Mouse (Mus musculus) left cerebral cortex, adult 6 months (tissue): ENCODE results near the gene Arsa. TPM values are rescaled to one million over a fixed set of nuclear protein-coding genes. Genes with fewer than 3 reads are reported as not detected.

Experiments used
- long read RNA-seq, 2 experiments: library from polyadenylated mRNA; unstranded; transcript quantifications; one replicate each; pipeline ENCODE4 v2.0.0; 2019 to 2020
- polyA plus RNA-seq: library from polyadenylated mRNA; unstranded; fragments of <200 nt; fragmentation: Nextera tagmentation; gene quantifications from 2 replicates; pipeline ENCODE4 v1.2.3, GENCODE M21; 2021

Arsa gene
- polyA plus RNA-seq: 18.9 and 23.9 TPM in 2 replicates
- long read RNA-seq, experiment 1, partial matches to known transcripts: 56 of 66 reads
- long read RNA-seq, experiment 1, other reads (novel, unspliced or antisense): 9 of 66 reads
- long read RNA-seq, experiment 2, partial matches to known transcripts: 20 of 29 reads
- long read RNA-seq, experiment 2, other reads (novel, unspliced or antisense): 8 of 29 reads

DNA sequence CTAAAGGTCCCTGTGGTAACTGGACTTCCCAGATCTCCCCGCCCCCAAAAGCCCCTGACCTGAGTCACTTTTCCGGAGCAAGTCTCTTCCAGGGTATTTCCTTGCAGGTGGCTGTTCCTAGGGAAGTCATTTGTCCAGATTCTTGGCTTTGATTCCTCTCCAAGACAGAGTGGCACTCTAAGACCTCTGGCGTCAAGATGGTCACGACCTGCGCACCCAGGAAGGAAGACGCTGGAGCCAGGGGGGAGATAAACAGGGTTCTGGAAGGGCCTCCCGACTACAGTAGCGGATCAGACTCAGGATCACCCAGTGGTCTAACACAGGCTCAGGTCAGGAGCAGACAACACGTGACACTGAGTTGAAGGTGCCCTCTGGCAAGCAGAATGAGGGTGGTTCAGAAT, at the start of gene Arsa:
TSS of gene Arsa (minus strand) at position 335 of the 401 bp plus-strand sequence.

DNA sequence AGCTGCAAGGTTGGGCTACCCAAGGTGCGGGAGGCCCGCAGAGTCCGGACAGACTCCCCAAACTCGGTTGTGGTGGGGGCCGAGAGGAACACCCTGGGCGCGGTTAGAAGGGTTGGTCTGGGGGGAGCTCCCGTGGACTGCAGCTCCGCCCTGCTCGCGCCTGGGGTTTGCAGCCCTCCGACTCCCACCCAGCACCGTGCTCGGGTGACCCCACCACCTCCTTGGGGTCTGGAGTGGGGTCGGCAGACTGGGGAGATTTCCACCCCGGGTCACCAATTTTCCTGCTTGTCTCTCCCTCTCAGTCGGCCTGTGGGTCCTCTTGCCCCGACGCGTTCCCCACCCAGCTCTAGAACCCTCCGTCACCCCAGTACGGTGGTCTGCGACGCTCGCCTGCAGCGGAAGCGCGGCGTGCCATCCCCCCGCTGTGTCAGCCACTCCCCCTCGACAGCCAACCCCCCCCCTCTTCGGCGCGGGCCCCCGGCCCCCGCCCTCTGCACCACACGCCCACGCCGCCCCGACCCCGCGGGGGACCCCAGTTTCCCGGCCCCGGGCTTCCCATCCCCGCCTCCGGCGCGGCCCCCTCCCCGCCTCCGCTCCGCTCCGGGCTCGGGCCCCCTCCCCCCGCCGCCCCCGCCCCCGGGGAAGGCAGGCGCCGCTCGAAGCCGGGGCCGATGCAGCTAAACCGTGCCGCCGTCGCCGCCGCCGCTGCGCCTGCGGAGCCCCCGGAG, 21.9 kb upstream of the Arsa start, which contains the start of gene Shank3:
TSS of gene Shank3 (plus strand) at position 663 of the 728 bp plus-strand sequence.

GRCm38 (mm10) chr15:89453865-89454478, 23.3 kb downstream of the Arsa start, which contains the start of gene Mapk8ip2:
Gene Mapk8ip2, plus strand, starts transcription at chr15:89453913.

DNA sequence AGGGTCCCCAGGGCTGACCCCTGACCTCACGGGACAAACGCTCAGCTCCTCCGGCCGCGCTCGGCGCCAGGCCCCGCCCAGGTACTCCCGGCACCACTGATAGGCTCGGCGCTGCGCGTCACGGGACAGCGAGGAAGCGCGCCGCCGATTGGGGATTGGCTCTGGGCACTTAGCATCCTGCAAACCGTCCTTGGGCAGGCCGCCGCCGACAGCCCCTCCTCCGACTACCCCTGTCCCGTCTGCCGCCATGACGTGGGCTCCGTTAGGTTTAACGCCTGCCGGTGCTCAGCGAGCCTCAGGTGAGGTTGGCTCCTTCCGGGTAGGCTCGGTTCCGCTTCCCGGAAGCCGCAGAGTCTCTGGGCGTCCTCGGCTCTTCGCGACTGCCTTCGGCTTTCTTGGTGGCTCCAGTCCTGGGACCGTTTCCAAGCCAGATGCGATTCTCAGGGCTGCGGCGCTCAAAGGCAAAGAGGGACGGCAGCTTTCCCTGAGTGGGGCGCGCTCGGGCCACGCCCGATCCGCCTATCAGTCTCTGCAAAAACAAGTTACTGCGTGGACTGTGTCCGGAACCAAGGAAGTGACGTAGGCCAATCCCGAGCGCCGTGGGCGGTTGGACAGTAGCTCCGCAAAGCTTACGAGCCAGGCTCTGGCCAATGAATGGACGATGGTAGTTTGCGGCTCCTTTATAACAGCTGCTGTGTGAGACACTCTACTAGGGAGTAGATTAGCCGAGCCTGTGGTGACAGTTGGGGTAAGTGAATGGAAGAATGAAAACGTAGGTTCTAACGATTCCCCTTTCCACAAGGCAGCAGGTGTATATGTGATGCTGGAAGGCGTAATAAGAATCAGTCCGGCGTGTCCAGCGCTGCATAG, 47.6 kb downstream of the Arsa start, which contains the start of the genes C730034F03Rik, Gm44502 and Chkb:
TSS of gene C730034F03Rik (plus strand) at position 238 of the 870 bp plus-strand sequence.
TSS of gene Gm44502 (minus strand) at position 345 of the 870 bp plus-strand sequence.
TSS of gene Chkb (minus strand) at position 557 of the 870 bp plus-strand sequence.

GRCm38 (mm10) chr15:89425711-89426121, 51.5 kb downstream of the Arsa start, which contains the start of gene Cpt1b:
Gene Cpt1b, minus strand, starts transcription at chr15:89425863.

Other genes with a start within 250 kb of the Arsa start
- 46.3 and 74.4 TPM in 2 replicates for gene Sbf1, start 162.1 kb downstream of the Arsa start, polyA plus RNA-seq
- gene Adm2, start 154.7 kb downstream of the Arsa start, polyA plus RNA-seq: 0.19 TPM in 1 of 2 replicates, not detected in the other
- gene Miox, start 143.0 kb downstream of the Arsa start, polyA plus RNA-seq: not detected in 2 replicates
- 6.5 and 9.7 TPM in 2 replicates for gene Lmf2, start 121.8 kb downstream of the Arsa start, polyA plus RNA-seq
- gene Ncaph2, start 121.7 kb downstream of the Arsa start, polyA plus RNA-seq: 57.5 and 85.9 TPM in 2 replicates
- 43.8 and 46.1 TPM in 2 replicates for gene Sco2, start 103.6 kb downstream of the Arsa start, polyA plus RNA-seq
- gene Tymp, start 100.4 kb downstream of the Arsa start, polyA plus RNA-seq: 4.8 and 6.2 TPM in 2 replicates
- 2.2 and 2.9 TPM in 2 replicates for gene Odf3b, start 98.1 kb downstream of the Arsa start, polyA plus RNA-seq
- gene Klhdc7b, start 92.5 kb downstream of the Arsa start, polyA plus RNA-seq: 0.22 and 0.72 TPM in 2 replicates
- gene Syce3, start 66.9 kb downstream of the Arsa start, polyA plus RNA-seq: 0.33 and 0.74 TPM in 2 replicates
- 0.24 and 0.31 TPM in 2 replicates for gene Cpt1b, start 51.6 kb downstream of the Arsa start, polyA plus RNA-seq
- gene C730034F03Rik, start 47.8 kb downstream of the Arsa start, polyA plus RNA-seq: 2.4 TPM in 2 replicates
- not detected in 2 replicates for gene Gm44502, start 47.7 kb downstream of the Arsa start, polyA plus RNA-seq
- gene Chkb, start 47.5 kb downstream of the Arsa start, polyA plus RNA-seq: 30.1 and 30.6 TPM in 2 replicates
- 43.4 and 57.8 TPM in 2 replicates for gene Mapk8ip2, start 23.5 kb downstream of the Arsa start, polyA plus RNA-seq
- 3.5 and 12.0 TPM in 2 replicates for gene Shank3, start 22.2 kb upstream of the Arsa start, polyA plus RNA-seq
- 0.14 TPM in 1 of 2 replicates, not detected in the other for gene Acr, start 90.9 kb upstream of the Arsa start, polyA plus RNA-seq
- 21.0 and 23.7 TPM in 2 replicates for gene Rabl2, start 114.5 kb upstream of the Arsa start, polyA plus RNA-seq